Mouse (Mus musculus): ENCODE results near the gene Pald1. TPM values are rescaled to one million over a fixed set of nuclear protein-coding genes. Genes with fewer than 3 reads are reported as not detected.

Pald1 gene
- total RNA-seq, 4 experiments from 2014 or later = 12.8 to 22.5 (median 17.9) TPM

DNA sequence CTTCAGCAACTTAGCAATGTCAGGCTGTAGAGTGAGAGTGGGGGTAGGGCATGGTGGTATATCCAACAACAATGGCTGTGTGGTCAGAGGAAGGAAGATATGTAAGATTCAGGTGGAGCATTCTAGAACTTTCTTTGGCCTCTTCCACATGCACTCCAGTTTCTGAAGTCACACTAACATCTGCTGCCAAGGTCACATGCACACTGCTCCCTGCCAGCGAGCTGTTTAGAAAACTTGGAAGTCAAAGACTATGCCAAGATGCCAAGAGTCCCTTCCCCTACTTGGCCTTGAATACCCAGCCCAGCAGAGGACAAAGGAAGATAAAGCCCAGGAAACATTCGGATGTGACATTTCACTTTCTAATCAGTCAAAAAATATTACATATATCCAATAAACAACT lies 19.6 kb upstream of the Pald1 start:
- no peak for DNase-seq (ENCODE audit: low spot score in 2 of 2)

DNA sequence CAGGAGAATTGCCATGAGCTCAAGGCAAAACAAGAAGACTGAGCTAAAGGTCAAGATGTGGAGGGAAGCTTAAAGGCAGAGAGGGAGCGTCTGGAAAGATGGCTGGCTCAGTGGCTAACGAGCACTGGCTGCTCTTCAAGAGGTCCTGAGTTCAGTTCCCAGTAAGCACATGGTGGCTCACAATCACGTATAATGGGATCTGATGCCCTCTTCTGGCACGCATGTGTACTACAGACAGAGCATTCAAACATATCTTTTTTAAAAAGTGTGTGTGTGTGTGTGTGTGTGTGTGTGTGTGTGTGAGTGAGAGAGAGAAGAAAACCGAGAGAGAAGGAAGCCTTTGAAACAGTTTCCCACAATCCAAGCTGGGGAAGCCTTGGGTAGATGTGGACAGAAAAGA lies 19.1 kb upstream of the Pald1 start:
- no peak for DNase-seq (ENCODE audit: low spot score in 2 of 2)

DNA sequence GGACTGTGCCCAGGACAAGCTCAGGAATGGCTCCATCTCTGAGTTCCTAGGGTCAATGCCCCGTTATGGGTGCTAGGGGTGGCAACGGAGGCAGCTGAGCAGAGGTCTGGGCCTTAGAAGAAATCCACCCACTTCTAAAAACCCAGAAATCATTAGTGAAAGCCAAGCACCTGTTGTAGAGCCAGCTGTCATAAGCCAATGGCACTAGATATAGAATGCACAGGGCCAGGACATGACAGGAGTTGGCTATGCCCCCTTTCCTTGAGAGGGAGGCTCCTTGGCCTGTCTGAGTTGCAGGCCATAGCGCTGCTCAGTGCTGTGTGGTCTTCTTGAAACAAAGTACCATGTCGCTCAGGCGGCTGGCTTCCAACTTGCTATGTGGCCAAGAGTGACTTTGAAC lies 17.1 kb upstream of the Pald1 start:
- DNase-seq (ENCODE audit: low spot score in 2 of 2) = no peak

DNA sequence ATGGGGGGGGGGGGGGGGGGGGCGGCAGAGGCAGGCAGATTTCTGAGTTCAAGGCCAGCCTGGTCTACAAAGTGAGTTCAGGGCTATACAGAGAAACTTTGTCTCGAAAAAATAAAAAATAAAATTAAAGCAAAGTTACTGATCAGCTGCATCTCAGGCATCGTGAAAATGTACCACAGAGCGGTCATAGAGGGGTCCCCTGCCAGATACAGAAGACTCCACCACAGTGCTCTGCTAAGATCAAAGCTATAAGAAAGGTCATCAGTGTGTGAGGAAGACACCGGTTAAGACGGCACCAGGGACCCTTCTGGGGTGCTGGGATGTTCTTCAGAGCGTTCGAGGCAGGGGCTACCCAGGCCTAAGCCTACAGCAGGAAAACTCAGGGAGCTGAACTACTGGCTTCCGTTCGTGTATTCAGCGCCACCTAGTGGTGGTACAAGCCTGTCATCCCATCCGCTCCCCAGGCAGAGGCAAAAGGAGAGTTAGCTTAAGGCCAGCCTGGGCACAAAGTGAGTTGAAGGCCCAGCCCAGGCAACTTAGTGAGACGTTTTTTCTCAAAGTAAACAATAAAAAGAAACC lies 15.9 kb upstream of the Pald1 start:
- DNase-seq (ENCODE audit: low spot score in 2 of 2) = peak in 1 of 2 experiments; percentile 72

DNA sequence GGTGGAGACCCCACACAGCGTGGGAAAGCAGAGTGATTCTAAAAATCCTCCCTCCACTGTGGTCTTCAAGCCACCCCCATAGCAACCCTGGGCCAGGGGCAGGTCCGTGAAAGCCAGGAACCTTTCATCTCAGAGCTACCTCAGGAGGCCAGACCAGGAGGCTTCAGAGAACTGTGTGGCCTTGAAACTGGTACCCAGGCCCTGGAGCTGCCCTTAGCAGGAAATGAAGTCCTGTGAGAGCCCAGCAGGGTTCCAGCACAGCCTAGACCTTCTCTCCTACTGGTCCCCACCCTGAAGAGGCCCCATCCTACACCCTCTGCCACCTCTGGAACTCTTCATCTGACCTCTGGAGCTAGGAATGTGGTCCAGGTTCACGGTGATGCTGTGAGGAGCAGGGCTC lies 14.8 kb upstream of the Pald1 start:
- no peak for DNase-seq (ENCODE audit: low spot score in 2 of 2)

DNA sequence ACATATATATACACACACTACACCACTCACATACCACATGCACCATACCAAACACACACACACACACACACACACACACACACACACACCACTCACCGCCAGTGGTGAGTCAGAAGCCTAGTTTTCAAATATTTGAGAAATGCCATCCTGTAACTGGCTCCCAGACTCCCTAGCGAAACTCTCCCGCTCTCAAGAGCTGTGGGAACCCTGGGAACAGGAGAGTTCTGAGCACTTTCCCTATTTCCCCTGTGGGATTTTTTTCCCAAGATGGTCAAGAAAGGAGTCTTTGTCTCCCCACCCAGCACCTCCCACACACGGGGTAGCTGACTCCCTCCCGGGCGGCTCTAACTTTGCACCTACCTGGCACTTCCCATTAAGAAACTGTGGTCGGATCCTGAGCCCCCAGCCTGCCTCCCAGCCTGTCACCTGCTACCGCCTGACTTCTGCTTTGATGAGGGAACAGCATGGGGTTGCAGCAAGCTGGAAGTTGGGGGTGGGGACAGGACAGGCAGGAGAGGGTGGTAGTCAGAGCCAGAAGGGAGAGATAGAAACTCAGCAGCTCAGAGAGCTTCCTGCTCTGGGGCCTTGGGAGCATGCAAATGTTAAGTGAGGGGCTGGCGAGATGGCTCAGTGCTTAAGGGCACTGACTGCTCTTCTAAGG lies 11.3 kb upstream of the Pald1 start:
- no peak for DNase-seq (ENCODE audit: low spot score in 2 of 2)

DNA sequence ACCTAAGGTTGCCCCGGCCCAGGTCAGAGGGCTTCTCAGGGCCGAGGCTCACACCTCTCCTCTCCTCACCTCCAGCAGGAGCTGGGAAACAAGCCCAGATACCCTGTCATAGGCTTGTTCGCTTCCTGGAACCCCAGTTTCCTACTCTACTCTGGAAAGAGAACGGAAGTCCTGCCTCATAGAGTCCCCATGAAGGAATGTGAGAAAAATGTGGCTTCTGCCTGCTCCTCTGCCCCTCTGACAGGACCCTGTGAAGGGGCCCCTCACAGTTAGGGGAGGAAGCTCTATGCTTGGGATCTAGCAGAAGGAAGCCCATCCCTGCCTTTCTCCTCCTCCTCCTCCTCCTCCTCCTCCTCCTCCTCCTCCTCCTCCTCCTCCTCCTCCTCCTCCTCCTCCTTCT lies 9.3 kb upstream of the Pald1 start:
- DNase-seq (ENCODE audit: low spot score in 2 of 2) = no peak

DNA sequence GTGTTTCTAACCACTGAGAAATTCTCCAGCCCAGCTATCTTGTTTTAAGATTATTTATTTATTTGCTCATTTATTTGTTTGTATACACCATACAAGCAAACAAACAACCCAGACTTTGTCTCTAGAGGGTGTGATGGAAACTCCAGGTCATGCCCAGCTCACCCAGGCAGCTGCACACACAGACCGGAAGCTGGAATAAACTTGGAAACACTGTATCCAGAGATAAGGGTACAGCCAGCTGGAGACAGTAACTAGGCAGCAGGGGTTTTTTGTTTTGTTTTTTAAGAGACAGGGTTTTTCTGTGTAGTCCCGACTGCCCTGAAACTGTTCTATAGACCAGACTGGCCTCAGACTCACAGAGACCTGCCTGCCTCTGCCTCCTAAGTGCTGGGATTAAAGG lies 6.8 kb upstream of the Pald1 start:
- DNase-seq (ENCODE audit: low spot score in 2 of 2) = no peak

DNA sequence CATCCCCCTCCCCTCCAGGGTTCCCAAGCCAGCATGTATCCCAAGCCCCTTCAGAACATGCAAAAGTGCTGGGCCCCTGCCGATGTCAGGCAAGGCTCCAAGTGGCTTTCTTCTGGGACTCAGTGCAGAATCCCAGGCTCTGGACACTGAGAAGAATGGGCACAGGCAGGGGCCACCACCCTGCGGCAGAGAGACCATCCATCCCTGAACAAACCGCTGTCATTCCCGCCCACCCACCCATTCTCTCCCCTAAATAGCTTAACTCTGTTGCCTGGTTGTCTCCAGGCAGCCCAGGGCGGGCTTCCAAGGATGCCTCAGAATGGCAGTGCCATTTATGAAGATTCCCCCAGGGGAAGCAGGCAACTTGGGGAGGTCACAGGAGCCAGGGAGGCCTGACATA lies 5.7 kb upstream of the Pald1 start:
- DNase-seq (ENCODE audit: low spot score in 2 of 2) = no peak

DNA sequence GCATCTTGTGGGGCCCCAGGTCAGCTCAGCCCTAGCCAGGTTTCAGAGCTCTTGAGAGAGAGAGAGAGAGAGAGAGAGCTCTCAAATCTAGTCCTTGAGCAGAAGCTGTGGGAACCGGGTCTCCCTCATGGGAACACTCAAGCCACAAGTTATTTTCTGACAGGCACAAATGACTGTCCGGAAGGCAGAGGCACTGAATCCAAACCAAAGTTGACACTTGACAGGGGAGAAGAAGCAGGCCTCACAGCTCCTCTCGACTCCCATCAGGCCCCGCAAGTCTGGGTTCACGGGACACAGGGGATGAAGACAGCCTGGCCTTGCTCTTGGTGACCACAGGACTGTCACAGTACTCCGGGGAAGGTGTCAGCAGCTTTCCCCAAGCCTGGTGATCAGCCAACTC lies 3.0 kb upstream of the Pald1 start:
- DNase-seq (ENCODE audit: low spot score in 2 of 2) = no peak

DNA sequence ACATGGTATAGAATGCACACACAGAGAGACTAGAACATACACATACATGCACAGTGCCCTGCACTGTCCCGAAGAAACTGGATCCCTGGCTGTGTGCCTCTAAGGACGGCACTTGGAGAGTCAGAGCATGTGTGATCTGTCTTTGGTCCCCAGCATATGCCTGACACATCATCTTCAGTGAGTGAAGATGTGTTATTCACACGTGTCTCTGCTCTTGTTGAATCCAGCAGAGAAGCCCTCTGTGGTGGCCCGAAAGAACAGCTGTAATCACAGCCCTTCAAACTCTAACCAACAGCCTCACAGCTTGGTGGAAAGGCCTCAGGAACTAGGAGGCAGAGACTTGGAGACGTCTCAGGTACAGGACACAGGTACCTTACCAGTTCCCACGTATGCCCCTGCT lies 1.8 kb upstream of the Pald1 start:
- DNase-seq (ENCODE audit: low spot score in 2 of 2) = no peak

DNA sequence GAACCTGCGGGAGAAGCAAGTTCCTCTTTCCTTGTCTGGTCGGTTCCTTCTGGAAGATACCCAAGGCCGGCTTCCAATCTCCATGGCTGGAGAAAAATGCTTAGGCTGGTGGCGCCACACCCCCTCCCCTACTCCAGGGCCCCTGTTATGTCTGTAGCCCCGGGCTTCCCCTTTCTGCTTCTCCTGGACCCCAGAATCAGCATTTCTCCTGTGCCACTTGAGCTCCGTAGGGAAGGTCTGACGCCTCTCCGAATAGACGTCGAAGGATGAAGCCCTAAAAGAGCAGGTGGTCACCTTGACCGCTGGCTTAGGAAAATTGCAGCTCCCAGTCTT lies 351 bp upstream of the Pald1 start:
- DNase-seq (ENCODE audit: low spot score in 2 of 2) = no peak

DNA sequence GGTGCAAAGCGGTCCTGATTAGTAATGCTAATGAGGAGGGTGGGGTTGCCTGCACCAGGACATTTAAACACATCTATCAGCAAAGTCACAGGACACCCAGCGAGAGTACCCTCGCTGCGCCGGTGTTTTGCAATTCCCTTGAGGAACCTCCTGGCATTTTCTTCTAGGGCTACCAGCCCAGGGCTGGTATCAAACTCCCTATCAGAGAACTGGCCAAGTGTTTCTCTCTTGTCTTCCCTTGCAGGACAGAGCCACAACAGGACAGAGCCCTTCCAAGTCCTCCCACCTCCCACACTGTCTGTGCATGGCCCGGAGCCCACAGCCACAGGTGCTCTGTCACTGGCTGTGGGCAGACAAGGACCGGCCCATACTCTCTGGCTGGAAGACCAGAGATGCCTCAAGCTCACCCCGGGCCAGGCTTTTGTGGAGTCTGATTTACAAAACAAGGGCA lies 1.0 kb downstream of the Pald1 start:
- no peak for DNase-seq (ENCODE audit: low spot score in 2 of 2)

DNA sequence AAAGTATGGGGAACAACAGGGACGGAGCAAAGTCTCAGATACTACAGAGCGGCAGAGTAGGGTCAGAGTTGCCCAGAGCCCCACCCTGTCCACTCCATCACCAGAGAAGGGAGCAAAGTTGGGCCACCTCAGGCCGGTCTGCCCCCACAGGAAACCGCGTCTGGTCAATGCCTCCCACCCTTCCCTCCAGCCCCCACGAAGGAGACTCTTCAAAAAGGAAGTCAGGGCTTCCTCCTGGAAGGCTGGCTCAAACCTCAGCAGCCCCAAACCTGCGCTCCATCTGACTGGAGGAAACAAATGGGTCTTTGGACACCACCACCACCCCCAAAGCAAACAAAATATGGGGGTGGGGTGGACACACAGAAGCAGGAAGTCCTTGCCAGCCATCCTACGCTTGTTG lies 1.5 kb downstream of the Pald1 start:
- DNase-seq (ENCODE audit: low spot score in 2 of 2) = no peak

DNA sequence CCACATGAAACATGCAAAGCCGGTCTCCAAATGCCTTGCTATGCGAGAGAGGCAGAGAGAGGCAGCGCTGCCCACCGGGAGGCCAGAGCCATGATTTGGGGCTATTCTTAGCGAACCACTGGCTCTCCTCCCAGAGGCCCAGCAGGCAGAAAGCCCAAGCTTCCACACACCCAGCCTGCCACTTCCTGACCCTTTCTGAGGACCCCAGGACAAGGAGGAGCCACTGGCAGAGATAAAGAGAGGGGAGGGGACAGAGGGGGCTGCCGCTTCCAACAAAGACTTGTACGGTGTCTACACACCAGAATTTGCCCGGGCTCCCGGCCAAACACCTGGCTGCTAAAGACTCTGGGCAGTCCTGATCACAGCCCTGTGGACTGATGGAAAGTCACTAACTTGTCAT lies 3.1 kb downstream of the Pald1 start:
- no peak for DNase-seq (ENCODE audit: low spot score in 2 of 2)

DNA sequence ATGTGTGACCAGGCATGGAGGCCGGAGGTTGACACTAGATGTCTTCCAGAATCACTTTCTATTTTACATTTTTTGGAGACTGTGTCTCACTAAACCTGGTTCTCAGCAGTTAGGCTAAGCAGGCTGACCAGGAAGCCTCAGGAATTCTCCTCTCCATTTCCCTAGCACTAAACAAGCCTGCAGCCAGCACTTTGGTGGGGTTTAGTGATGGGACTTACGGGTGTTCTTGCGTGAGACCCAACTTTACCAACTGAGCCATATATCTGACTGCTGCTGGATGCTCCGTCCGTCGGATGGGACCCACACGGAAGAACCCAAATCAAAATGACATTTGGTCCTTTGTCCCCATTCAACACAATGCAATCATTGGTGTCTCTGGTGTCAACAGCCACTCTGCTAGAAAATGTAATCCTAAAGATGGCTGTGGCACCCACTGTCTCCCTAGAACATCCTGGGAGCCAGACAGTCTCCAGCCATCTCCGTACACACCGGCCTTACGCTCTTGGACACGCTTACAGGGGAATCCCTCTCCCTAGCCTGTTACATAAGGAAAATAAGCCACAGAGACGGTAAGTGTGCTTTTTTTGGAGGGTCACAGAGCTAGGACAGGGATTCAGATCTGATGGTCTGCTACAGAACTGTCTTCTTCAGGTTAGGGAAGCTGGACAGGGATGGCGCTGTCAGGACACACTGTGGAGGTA lies 3.8 kb downstream of the Pald1 start:
- no peak for DNase-seq (ENCODE audit: low spot score in 2 of 2)

DNA sequence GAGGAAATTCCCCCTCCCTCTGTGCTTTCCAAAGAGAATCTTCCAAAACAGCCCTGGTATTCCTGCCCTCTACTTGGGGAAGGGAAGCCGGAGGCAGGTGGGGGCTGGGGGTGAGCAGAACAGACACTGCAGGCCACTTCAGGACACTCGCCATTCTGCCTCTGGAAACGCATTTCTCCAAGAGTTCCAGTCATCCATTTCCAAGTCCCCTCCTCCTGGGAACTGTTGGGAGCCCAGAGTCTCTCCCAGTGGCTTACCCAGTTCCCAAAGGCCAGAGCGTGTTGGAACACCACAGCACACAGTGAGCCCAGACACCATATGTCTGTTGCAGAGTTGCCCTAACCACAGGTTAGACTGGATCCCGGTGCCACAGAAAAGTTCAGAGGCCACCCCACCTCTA lies 4.6 kb downstream of the Pald1 start:
- DNase-seq (ENCODE audit: low spot score in 2 of 2) = no peak

DNA sequence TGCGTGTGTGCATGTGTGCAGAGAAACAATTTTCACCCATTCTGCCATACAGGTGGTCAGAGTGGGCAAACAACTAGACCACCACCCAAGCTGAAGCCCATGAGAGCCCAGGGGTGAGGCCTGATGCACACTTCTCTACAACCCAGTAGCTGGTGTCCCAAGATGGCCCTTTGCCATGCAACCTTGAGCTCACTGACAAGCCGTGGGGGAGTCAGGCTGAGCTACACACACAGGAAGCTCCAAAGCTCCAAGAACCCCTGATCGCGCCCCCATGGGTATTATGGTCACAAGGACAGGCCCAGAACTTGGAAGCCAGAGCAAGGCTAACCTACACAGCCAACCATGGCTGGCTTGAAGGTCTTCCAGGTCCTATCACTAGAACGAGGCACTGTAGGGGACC lies 5.3 kb downstream of the Pald1 start:
- DNase-seq (ENCODE audit: low spot score in 2 of 2) = no peak

DNA sequence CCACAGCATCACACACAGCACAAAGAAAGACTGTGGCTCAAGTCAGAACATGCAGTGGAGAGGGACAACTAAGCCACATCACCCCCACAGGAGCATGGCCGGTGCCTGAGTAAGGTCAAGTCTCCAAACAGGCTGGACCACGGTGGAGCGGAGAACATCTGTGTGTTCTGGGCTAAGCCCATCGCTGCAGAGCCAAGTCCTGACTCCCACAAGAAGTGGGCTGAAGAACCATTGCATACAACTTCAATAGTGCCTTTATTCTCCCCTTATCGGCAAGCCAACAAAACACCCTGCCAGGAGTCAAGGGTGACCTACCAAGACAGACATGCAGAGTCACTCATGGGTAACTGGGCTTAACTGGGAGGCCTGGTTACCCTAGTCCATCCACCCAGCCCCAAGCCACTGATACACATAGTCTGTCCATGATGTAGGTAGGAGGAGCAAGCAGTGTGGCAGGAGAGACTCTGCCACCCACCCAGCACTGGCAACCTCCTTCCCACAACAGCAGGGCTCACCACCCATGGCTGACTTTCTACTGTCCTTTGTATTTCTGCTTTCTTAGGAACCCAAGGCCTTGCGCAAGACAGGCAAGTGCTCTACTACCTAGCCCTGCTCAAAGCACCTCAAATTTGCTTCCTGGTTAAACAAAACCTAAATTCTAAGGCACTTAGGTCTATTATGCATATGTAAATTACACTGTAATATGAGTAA lies 8.4 kb downstream of the Pald1 start:
- no peak for DNase-seq (ENCODE audit: low spot score in 2 of 2)

DNA sequence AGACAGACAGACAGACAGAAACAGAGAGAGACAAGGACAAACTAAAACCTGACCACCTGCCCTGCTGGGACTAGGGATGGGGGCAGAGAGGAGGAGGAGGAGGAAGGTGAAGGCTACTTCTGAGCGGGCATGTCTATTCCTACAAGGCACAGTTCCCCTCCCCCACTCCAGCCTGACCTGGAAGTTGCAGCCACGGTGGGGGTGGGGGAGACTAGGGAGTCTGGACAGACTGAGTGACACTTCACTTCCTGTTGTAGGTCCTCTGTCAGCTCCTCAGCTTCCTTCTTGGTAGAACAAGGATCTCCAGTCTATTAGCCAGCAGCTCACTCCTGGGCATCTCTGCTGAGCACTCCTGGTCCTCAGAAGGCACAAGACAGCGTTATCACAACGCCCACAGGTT lies 9.3 kb downstream of the Pald1 start:
- DNase-seq (ENCODE audit: low spot score in 2 of 2) = no peak

DNA sequence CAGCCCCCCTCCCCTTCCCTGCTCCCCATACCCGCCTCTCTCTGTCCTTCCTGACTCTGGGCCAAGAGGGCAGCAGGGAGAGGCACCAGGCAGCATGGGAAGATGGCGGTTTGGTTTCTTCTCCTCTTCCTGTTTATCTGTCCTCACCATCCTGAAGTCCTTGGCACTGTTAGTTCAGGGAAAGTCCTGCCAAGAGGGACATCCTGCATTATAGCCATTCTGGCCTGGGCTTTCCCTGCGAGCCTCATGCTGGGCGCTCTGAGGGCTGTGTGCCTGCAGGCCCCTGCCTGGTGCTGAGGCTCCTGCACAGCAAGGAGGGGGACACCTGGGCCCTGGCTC lies 10.8 kb downstream of the Pald1 start:
- DNase-seq (ENCODE audit: low spot score in 2 of 2) = no peak

DNA sequence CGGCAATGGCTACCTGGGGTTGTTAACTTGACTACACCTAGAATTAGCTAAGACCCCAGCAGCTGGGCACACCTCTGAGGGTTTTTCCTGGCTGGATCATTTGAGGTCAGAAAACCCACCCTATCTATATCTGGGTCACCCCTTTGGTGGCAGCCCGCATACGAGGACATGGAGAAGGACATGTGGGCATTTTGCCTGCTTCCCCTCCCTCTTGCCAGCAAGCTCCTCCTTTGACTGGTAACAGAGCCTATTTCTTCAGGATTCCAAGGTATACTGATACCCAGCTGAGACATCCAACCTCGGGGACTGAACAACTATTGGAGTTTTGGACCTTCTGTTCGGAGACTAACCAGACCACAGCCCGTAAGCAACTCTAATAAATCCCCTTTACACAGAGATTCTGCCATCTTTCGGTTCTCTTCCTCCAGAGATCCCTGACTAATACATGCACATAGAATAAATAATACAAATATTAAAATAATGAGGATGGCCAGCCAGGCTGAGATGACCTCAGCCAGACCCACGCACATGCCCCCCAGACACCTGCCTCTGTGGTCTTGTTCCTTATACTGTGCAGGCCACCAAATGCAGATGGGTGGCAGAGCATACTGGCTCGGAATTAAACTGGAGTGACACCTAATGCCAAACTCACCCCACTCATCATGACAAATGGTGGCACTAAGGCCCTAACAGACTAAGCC lies 11.3 kb downstream of the Pald1 start:
- DNase-seq (ENCODE audit: low spot score in 2 of 2) = no peak
